Mouse (Mus musculus): ENCODE measurements around the gene Sdr42e1. TPM values are rescaled to one million over a fixed set of nuclear protein-coding genes. Genes with fewer than 3 reads are reported as not detected.
A peak's percentile ranks its signal among the peaks of the same experiment; 100 is the strongest.

Gene Sdr42e1
- 4.0 and 4.1 TPM in 2 replicates for polyA plus RNA-seq (2014; fragmentation: Nextera tagmentation; extraction: Ambion mirVana)

DNA sequence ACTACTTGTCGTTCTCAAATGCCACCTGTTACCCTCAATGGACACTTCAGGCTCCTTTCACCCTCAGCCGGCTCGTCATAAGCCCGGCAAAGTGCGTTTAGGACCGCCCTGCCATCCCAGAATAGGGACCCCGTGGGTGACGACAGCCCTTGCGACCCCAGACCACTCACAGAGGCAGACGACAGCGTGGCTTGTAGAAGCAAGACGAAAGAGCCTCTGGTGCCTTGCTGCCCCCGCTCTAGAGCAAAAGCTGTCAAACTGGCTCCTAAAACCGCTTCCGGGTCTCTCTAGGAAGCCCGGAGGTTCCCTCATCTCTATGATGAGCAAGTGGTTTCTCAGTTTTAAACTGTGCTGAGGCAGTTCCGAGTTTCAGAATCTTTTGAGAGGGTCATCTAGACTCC lies at the start of gene Sdr42e1:
Sdr42e1 (minus strand) TSS at position 260 of the 401 bp plus-strand sequence.
- Histone ChIP-seq H3K27ac (ENCODE audit: low read length) (no peak within 1 kb of the TSS), H3K27me3 (ENCODE audit: control insufficient read depth, insufficient read depth, low read length) (no peaks in the 10 kb centered on the region), H3K9me3 (ENCODE audit: control insufficient read depth, low read depth, low read length) (no peaks in the 10 kb centered on the region), H3K36me3 (ENCODE audit: control insufficient read depth, insufficient read depth, low read length) (no peaks in the 10 kb centered on the region), H3K4me3 (ENCODE audit: low read depth, low read length) (peak within 1 kb of the TSS; percentile 43), H3K4me2 (replicated peaks; ENCODE audit: low read depth, low read length) (peak within 1 kb of the TSS; percentile 70), H3K9ac (replicated peaks; ENCODE audit: low read depth, low read length) (peak within 1 kb of the TSS; percentile 37; the same call in 1 of the 2 replicates), H3K4me1 (ENCODE audit: control insufficient read depth, insufficient read depth, low read length) (peaks cover 5% of the 10 kb centered on the region; the same call in 1 of the 2 replicates)
- ATAC-seq (ENCODE audit: insufficient number of reproducible peaks, insufficient read depth, low FRiP score, low read depth), result no peak
- WGBS, result 12% methylated on average over 17 of the region's 17 CpGs

DNA sequence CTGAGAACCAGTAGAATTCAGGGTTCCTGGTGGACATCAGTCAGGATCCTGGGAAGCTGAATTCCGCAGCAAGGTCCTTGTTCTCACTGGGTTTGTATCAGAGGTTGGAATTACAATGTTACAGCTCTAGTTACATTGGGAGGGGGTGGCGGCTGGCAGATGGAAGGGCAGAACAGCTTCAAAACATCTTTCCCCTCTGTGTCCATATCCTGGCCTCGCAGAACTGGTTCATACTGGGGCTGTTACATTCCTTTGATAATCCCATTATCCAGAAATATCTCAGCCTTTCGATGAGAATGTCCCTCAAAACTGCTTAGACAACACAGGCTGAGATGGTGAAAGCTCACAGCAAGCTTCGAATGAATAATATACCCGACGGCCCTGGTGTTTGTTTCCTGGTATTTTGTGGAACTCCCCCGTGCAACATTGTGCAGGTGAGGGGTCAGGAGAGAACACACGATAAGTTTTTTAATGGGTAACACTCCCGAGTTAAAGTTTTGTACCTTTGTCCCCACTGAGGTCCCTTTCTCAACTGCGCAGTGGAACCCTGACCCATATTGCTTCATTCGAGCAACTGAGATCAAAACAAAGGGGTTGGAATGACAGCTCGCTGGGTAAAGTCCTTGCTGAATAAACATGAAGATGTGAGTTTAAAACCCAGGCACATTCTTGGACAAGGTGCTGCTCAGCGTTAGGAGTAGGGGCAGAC lies 44.8 kb upstream of the Sdr42e1 start:
- Histone ChIP-seq H3K27me3 (ENCODE audit: control insufficient read depth, insufficient read depth, low read length) (no peaks in the 10 kb centered on the region), H3K27ac (ENCODE audit: low read length) (no peak overlapping the region), H3K4me1 (ENCODE audit: control insufficient read depth, insufficient read depth, low read length) (no peaks in the 10 kb centered on the region), H3K9me3 (ENCODE audit: control insufficient read depth, low read depth, low read length) (no peaks in the 10 kb centered on the region), H3K4me3 (ENCODE audit: low read depth, low read length) (no peak overlapping the region), H3K36me3 (ENCODE audit: control insufficient read depth, insufficient read depth, low read length) (no peaks in the 10 kb centered on the region), H3K9ac (replicated peaks; ENCODE audit: low read depth, low read length) (no peak overlapping the region), H3K4me2 (replicated peaks; ENCODE audit: low read depth, low read length) (no peak overlapping the region)
- 64% methylated on average over 14 of the region's 14 CpGs for WGBS
- no peak for ATAC-seq (ENCODE audit: insufficient number of reproducible peaks, insufficient read depth, low FRiP score, low read depth)

DNA sequence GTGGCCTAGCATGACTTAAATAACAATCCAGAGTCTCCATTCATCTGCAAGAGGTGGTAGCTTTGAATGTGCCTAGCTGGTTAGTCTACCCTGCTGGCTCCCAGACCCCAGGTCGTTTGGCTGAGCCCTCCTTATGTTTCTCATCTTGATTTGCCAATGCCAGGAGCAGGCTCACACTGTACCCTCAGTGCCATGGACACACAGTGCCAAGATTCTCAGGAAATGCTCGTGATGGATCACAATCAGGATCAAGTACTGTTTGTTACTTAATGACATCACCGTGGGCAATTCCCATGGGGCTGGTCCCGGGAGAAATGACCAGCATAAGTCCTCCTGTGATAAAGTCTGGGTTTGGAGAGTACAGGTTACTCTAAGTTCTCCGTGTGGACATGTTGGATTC lies 42.4 kb upstream of the Sdr42e1 start:
- Histone ChIP-seq H3K4me2 (replicated peaks; ENCODE audit: low read depth, low read length) (no peak overlapping the region), H3K27ac (ENCODE audit: low read length) (no peak overlapping the region), H3K9me3 (ENCODE audit: control insufficient read depth, low read depth, low read length) (no peaks in the 10 kb centered on the region), H3K4me1 (ENCODE audit: control insufficient read depth, insufficient read depth, low read length) (no peaks in the 10 kb centered on the region), H3K36me3 (ENCODE audit: control insufficient read depth, insufficient read depth, low read length) (no peaks in the 10 kb centered on the region), H3K9ac (replicated peaks; ENCODE audit: low read depth, low read length) (no peak overlapping the region), H3K27me3 (ENCODE audit: control insufficient read depth, insufficient read depth, low read length) (no peaks in the 10 kb centered on the region), H3K4me3 (ENCODE audit: low read depth, low read length) (no peak overlapping the region)
- 73% methylated on average over 5 of the region's 5 CpGs for WGBS
- no peak for ATAC-seq (ENCODE audit: insufficient number of reproducible peaks, insufficient read depth, low FRiP score, low read depth)

DNA sequence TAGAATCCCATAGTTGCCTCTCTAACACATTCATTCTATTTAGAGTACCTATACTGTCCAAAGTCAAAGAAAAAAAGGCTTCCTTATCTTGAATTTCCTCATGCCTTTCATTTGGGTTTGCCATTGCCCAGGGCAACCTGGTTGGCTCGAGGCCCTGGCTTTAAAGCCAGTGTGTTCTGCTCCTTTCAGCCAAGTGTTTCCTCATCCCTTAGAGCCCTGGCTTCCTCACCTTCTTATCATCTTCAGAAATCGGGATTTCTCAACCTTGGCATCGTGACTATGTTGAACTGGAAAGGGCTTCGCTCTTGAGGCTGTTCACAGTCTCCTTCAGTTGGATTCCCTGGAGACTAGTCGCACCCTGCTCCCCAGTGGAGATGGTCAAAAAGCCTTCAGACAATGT lies 41.1 kb upstream of the Sdr42e1 start:
- WGBS, result 88% methylated on average over 5 of the region's 5 CpGs
- Histone ChIP-seq H3K9me3 (ENCODE audit: control insufficient read depth, low read depth, low read length) (no peaks in the 10 kb centered on the region), H3K27me3 (ENCODE audit: control insufficient read depth, insufficient read depth, low read length) (no peaks in the 10 kb centered on the region), H3K27ac (ENCODE audit: low read length) (no peak overlapping the region), H3K4me2 (replicated peaks; ENCODE audit: low read depth, low read length) (no peak overlapping the region), H3K36me3 (ENCODE audit: control insufficient read depth, insufficient read depth, low read length) (no peaks in the 10 kb centered on the region), H3K4me3 (ENCODE audit: low read depth, low read length) (no peak overlapping the region), H3K4me1 (ENCODE audit: control insufficient read depth, insufficient read depth, low read length) (no peaks in the 10 kb centered on the region), H3K9ac (replicated peaks; ENCODE audit: low read depth, low read length) (no peak overlapping the region)
- no peak for ATAC-seq (ENCODE audit: insufficient number of reproducible peaks, insufficient read depth, low FRiP score, low read depth)

DNA sequence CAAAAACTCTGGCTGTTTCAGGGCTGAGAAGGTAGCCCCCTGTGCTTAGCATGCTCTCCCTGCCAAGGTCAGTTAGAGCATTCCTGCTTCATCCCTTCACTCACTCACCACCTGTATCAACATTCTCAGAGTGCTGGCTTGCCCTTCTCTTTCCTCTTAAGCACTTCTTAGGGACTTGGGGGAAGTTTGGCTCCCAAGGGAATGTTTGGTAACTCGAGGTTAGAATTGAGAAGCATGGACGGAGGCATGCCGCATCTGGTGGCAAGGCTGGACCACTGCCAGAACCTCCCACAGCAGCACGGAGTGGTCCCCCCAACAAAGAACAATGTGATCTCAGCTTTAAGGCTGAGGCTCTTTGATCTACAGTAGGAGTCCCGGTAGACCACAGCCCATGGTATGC lies 38.7 kb upstream of the Sdr42e1 start:
- Histone ChIP-seq H3K9me3 (ENCODE audit: control insufficient read depth, low read depth, low read length) (no peaks in the 10 kb centered on the region), H3K9ac (replicated peaks; ENCODE audit: low read depth, low read length) (no peak overlapping the region), H3K4me3 (ENCODE audit: low read depth, low read length) (no peak overlapping the region), H3K4me1 (ENCODE audit: control insufficient read depth, insufficient read depth, low read length) (no peaks in the 10 kb centered on the region), H3K27ac (ENCODE audit: low read length) (no peak overlapping the region), H3K36me3 (ENCODE audit: control insufficient read depth, insufficient read depth, low read length) (no peaks in the 10 kb centered on the region), H3K27me3 (ENCODE audit: control insufficient read depth, insufficient read depth, low read length) (no peaks in the 10 kb centered on the region), H3K4me2 (replicated peaks; ENCODE audit: low read depth, low read length) (no peak overlapping the region)
- no peak for ATAC-seq (ENCODE audit: insufficient number of reproducible peaks, insufficient read depth, low FRiP score, low read depth)
- WGBS, result 51% methylated on average over 5 of the region's 5 CpGs

DNA sequence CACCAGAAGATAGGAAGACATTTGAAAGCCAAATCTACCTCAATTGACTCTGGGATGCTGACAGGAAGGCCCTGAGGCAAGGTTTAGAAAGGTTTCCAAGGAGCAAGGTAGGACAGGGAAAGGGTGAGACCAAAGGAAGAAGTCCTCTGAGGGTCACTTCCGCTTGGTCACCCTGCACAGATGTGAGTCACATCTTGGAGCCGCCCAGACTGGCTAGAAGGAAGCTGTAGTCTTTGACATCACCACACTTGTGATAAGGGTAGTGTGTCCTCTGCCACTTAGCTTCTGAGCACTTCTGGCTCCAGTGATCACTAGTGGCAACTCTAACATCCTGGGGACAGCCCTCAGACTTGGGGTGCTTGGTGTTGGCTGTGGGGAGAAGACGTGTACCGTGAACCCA lies 32.7 kb upstream of the Sdr42e1 start:
- Histone ChIP-seq H3K4me2 (replicated peaks; ENCODE audit: low read depth, low read length) (no peak overlapping the region), H3K9me3 (ENCODE audit: control insufficient read depth, low read depth, low read length) (no peaks in the 10 kb centered on the region), H3K27ac (ENCODE audit: low read length) (no peak overlapping the region), H3K4me1 (ENCODE audit: control insufficient read depth, insufficient read depth, low read length) (peaks cover 4% of the 10 kb centered on the region; the same call in 1 of the 2 replicates), H3K36me3 (ENCODE audit: control insufficient read depth, insufficient read depth, low read length) (no peaks in the 10 kb centered on the region), H3K9ac (replicated peaks; ENCODE audit: low read depth, low read length) (no peak overlapping the region), H3K27me3 (ENCODE audit: control insufficient read depth, insufficient read depth, low read length) (no peaks in the 10 kb centered on the region), H3K4me3 (ENCODE audit: low read depth, low read length) (no peak overlapping the region)
- no peak for ATAC-seq (ENCODE audit: insufficient number of reproducible peaks, insufficient read depth, low FRiP score, low read depth)
- 88% methylated on average over 4 of the region's 4 CpGs for WGBS

DNA sequence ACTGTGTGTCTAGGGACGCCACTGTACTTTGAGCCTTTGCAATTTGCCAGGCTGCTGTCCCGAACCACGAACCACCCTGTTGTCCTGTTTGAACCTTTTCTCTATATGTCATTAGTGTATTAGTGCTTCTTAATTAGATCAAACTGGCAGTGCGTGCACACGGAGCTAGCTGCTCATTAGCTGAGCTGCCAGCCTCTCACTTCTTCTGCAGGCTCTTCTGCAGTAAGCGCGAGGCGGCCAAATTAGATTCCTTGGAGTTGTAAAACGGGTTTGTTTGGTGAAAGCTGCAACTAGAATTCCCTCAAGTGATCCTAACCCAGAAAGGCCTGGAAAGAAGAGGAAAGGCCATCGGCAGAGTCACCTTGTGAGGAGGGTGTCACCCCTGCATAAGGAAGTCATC lies 29.2 kb upstream of the Sdr42e1 start:
- Histone ChIP-seq H3K36me3 (ENCODE audit: control insufficient read depth, insufficient read depth, low read length) (no peaks in the 10 kb centered on the region), H3K9ac (replicated peaks; ENCODE audit: low read depth, low read length) (no peak overlapping the region), H3K4me3 (ENCODE audit: low read depth, low read length) (no peak overlapping the region), H3K4me2 (replicated peaks; ENCODE audit: low read depth, low read length) (no peak overlapping the region), H3K27me3 (ENCODE audit: control insufficient read depth, insufficient read depth, low read length) (no peaks in the 10 kb centered on the region), H3K27ac (ENCODE audit: low read length) (no peak overlapping the region; the same call in 1 of the 2 replicates), H3K4me1 (ENCODE audit: control insufficient read depth, insufficient read depth, low read length) (peaks cover 4% of the 10 kb centered on the region; the same call in 1 of the 2 replicates), H3K9me3 (ENCODE audit: control insufficient read depth, low read depth, low read length) (no peaks in the 10 kb centered on the region; the same call in 1 of the 2 replicates)
- no peak for ATAC-seq (ENCODE audit: insufficient number of reproducible peaks, insufficient read depth, low FRiP score, low read depth)
- WGBS, result 53% methylated on average over 10 of the region's 10 CpGs

DNA sequence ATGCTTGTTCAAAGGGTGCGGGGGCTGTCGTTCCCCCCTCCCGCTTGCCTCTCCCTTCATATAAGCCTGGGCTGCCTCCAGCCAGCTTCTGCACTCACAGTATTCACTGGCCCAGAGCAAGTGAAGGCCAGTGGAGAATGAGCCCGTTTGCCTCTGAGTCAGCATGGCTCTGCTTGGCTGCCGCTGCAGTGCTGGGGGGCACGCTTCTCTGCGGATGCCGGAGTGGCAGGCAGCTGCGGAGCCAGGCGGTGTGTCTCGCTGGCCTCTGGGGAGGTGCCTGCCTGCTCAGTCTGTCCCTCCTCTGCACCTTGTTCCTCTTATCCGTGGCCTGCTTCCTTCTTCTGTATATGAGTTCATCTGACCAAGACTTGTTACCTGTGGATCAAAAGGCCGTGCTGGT lies 28.4 kb upstream of the Sdr42e1 start, which contains the start of gene Hsd17b2:
Hsd17b2 (plus strand) TSS at position 46 of the 400 bp plus-strand sequence.
- Histone ChIP-seq H3K4me3 (ENCODE audit: low read depth, low read length) (no peak within 1 kb of the TSS), H3K4me1 (ENCODE audit: control insufficient read depth, insufficient read depth, low read length) (peaks cover 4% of the 10 kb centered on the region; the same call in 1 of the 2 replicates), H3K27ac (ENCODE audit: low read length) (no peak within 1 kb of the TSS; the same call in 1 of the 2 replicates), H3K9ac (replicated peaks; ENCODE audit: low read depth, low read length) (no peak within 1 kb of the TSS), H3K36me3 (ENCODE audit: control insufficient read depth, insufficient read depth, low read length) (no peaks in the 10 kb centered on the region), H3K27me3 (ENCODE audit: control insufficient read depth, insufficient read depth, low read length) (no peaks in the 10 kb centered on the region), H3K4me2 (replicated peaks; ENCODE audit: low read depth, low read length) (no peak within 1 kb of the TSS), H3K9me3 (ENCODE audit: control insufficient read depth, low read depth, low read length) (no peaks in the 10 kb centered on the region; the same call in 1 of the 2 replicates)
- no peak for ATAC-seq (ENCODE audit: insufficient number of reproducible peaks, insufficient read depth, low FRiP score, low read depth)
- WGBS, result 61% methylated on average over 13 of the region's 13 CpGs

All from stomach, embryonic 14.5 days (tissue).